Mouse (Mus musculus): ENCODE data around the gene Gpr176. TPM values are rescaled to one million over a fixed set of nuclear protein-coding genes. Genes with fewer than 3 reads are reported as not detected.
A peak's percentile ranks its signal among the peaks of the same experiment; 100 is the strongest.

Gene Gpr176
- polyA plus RNA-seq, 1 experiment from 2014 or later = 0.57 TPM

GRCm38 (mm10) chr2:118254516-118254915 is 118.7 kb downstream of the Gpr176 start:
- no peak for ATAC-seq
- no peak for TF ChIP-seq CTCF (IDR thresholded peaks at IDR 0.05; ENCODE audit: low read depth)
- no peaks in the 10 kb centered on the region for H3K36me3 ChIP-seq (ENCODE audit: control insufficient read depth, insufficient read depth)
- no peak overlapping the region for H3K27ac ChIP-seq (ENCODE audit: low read depth, low read length)
- H3K27me3 ChIP-seq (replicated peaks; ENCODE audit: control insufficient read depth, insufficient read depth, low read length) = 0 out of 2 replicates have a peak, but pooled peaks cover 4% of the 10 kb centered on the region
- H3K9me3 ChIP-seq (ENCODE audit: control insufficient read depth) = no peaks in the 10 kb centered on the region
- no peak overlapping the region for H3K9ac ChIP-seq (ENCODE audit: low read depth, low read length)
- H3K4me1 ChIP-seq (replicated peaks; ENCODE audit: control insufficient read depth, insufficient read depth, low read length) = no peaks in the 10 kb centered on the region
- 58% methylated on average over 8 of the region's 8 CpGs for WGBS
- H3K4me2 ChIP-seq (replicated peaks; ENCODE audit: low read depth) = no peak overlapping the region
- no peak overlapping the region for H3K4me3 ChIP-seq (ENCODE audit: low read depth, low read length)

GRCm38 (mm10) chr2:118248966-118249365 is 124.3 kb downstream of the Gpr176 start:
- no peaks in the 10 kb centered on the region for H3K27me3 ChIP-seq (replicated peaks; ENCODE audit: control insufficient read depth, insufficient read depth, low read length)
- no peaks in the 10 kb centered on the region for H3K9me3 ChIP-seq (ENCODE audit: control insufficient read depth)
- H3K4me1 ChIP-seq (replicated peaks; ENCODE audit: control insufficient read depth, insufficient read depth, low read length) = no peaks in the 10 kb centered on the region
- no peak overlapping the region for H3K9ac ChIP-seq (ENCODE audit: low read depth, low read length)
- no peak for ATAC-seq
- H3K36me3 ChIP-seq (ENCODE audit: control insufficient read depth, insufficient read depth) = no peaks in the 10 kb centered on the region
- no peak overlapping the region for H3K4me2 ChIP-seq (replicated peaks; ENCODE audit: low read depth)
- WGBS = 64% methylated on average over 12 of the region's 12 CpGs
- no peak overlapping the region for H3K27ac ChIP-seq (ENCODE audit: low read depth, low read length)
- H3K4me3 ChIP-seq (ENCODE audit: low read depth, low read length) = no peak overlapping the region
- TF ChIP-seq CTCF (IDR thresholded peaks at IDR 0.05; ENCODE audit: low read depth) = no peak

GRCm38 (mm10) chr2:118248016-118248415 is 125.2 kb downstream of the Gpr176 start:
- no peak overlapping the region for H3K9ac ChIP-seq (ENCODE audit: low read depth, low read length)
- no peaks in the 10 kb centered on the region for H3K27me3 ChIP-seq (replicated peaks; ENCODE audit: control insufficient read depth, insufficient read depth, low read length)
- TF ChIP-seq CTCF (IDR thresholded peaks at IDR 0.05; ENCODE audit: low read depth) = no peak
- no peak for ATAC-seq
- H3K9me3 ChIP-seq (ENCODE audit: control insufficient read depth) = no peaks in the 10 kb centered on the region
- H3K36me3 ChIP-seq (ENCODE audit: control insufficient read depth, insufficient read depth) = no peaks in the 10 kb centered on the region
- WGBS = 54% methylated on average over 2 of the region's 2 CpGs
- no peak overlapping the region for H3K4me2 ChIP-seq (replicated peaks; ENCODE audit: low read depth)
- no peaks in the 10 kb centered on the region for H3K4me1 ChIP-seq (replicated peaks; ENCODE audit: control insufficient read depth, insufficient read depth, low read length)
- no peak overlapping the region for H3K27ac ChIP-seq (ENCODE audit: low read depth, low read length)
- no peak overlapping the region for H3K4me3 ChIP-seq (ENCODE audit: low read depth, low read length)

GRCm38 (mm10) chr2:118245914-118246313 is 127.3 kb downstream of the Gpr176 start:
- TF ChIP-seq CTCF (IDR thresholded peaks at IDR 0.05; ENCODE audit: low read depth) = peak; percentile 91
- Histone ChIP-seq H3K4me3 (ENCODE audit: low read depth, low read length) (no peak overlapping the region), H3K4me1 (replicated peaks; ENCODE audit: control insufficient read depth, insufficient read depth, low read length) (no peaks in the 10 kb centered on the region), H3K9me3 (ENCODE audit: control insufficient read depth) (no peaks in the 10 kb centered on the region), H3K36me3 (ENCODE audit: control insufficient read depth, insufficient read depth) (no peaks in the 10 kb centered on the region), H3K9ac (ENCODE audit: low read depth, low read length) (no peak overlapping the region), H3K27me3 (replicated peaks; ENCODE audit: control insufficient read depth, insufficient read depth, low read length) (no peaks in the 10 kb centered on the region), H3K27ac (ENCODE audit: low read depth, low read length) (no peak overlapping the region), H3K4me2 (replicated peaks; ENCODE audit: low read depth) (no peak overlapping the region)
- no peak for ATAC-seq
- WGBS = 7% methylated on average over 10 of the region's 10 CpGs

- Histone ChIP-seq H3K4me1 (replicated peaks; ENCODE audit: control insufficient read depth, insufficient read depth, low read length) (no peaks in the 10 kb centered on the region), H3K9ac (ENCODE audit: low read depth, low read length) (no peak overlapping the region), H3K9me3 (ENCODE audit: control insufficient read depth) (no peaks in the 10 kb centered on the region), H3K4me3 (ENCODE audit: low read depth, low read length) (no peak overlapping the region), H3K36me3 (ENCODE audit: control insufficient read depth, insufficient read depth) (no peaks in the 10 kb centered on the region), H3K27ac (ENCODE audit: low read depth, low read length) (no peak overlapping the region), H3K27me3 (replicated peaks; ENCODE audit: control insufficient read depth, insufficient read depth, low read length) (no peaks in the 10 kb centered on the region), H3K4me2 (replicated peaks; ENCODE audit: low read depth) (no peak overlapping the region)
- no peak for ATAC-seq
- whole genome bisulfite sequencing = 80% methylated on average over 7 of the region's 7 CpGs
- no peak for TF ChIP-seq CTCF (IDR thresholded peaks at IDR 0.05; ENCODE audit: low read depth)
Observed at GRCm38 (mm10) chr2:118236196-118236595, 137.0 kb downstream of the Gpr176 start.

GRCm38 (mm10) chr2:118235614-118236013 is 137.6 kb downstream of the Gpr176 start:
- H3K4me3 ChIP-seq (ENCODE audit: low read depth, low read length) = no peak overlapping the region
- no peak overlapping the region for H3K9ac ChIP-seq (ENCODE audit: low read depth, low read length)
- H3K27ac ChIP-seq (ENCODE audit: low read depth, low read length) = no peak overlapping the region
- no peaks in the 10 kb centered on the region for H3K27me3 ChIP-seq (replicated peaks; ENCODE audit: control insufficient read depth, insufficient read depth, low read length)
- 82% methylated on average over 3 of the region's 3 CpGs for WGBS
- no peaks in the 10 kb centered on the region for H3K36me3 ChIP-seq (ENCODE audit: control insufficient read depth, insufficient read depth)
- ATAC-seq = no peak
- H3K9me3 ChIP-seq (ENCODE audit: control insufficient read depth) = no peaks in the 10 kb centered on the region
- TF ChIP-seq CTCF (IDR thresholded peaks at IDR 0.05; ENCODE audit: low read depth) = no peak
- H3K4me1 ChIP-seq (replicated peaks; ENCODE audit: control insufficient read depth, insufficient read depth, low read length) = no peaks in the 10 kb centered on the region
- no peak overlapping the region for H3K4me2 ChIP-seq (replicated peaks; ENCODE audit: low read depth)

GRCm38 (mm10) chr2:118230544-118230943 is 142.7 kb downstream of the Gpr176 start:
- no peaks in the 10 kb centered on the region for H3K4me1 ChIP-seq (replicated peaks; ENCODE audit: control insufficient read depth, insufficient read depth, low read length)
- WGBS = 65% methylated on average over 3 of the region's 3 CpGs
- no peak for TF ChIP-seq CTCF (IDR thresholded peaks at IDR 0.05; ENCODE audit: low read depth)
- no peaks in the 10 kb centered on the region for H3K9me3 ChIP-seq (ENCODE audit: control insufficient read depth)
- no peak overlapping the region for H3K4me3 ChIP-seq (ENCODE audit: low read depth, low read length)
- no peak overlapping the region for H3K4me2 ChIP-seq (replicated peaks; ENCODE audit: low read depth)
- no peak overlapping the region for H3K9ac ChIP-seq (ENCODE audit: low read depth, low read length)
- no peaks in the 10 kb centered on the region for H3K36me3 ChIP-seq (ENCODE audit: control insufficient read depth, insufficient read depth)
- no peak overlapping the region for H3K27ac ChIP-seq (ENCODE audit: low read depth, low read length)
- no peaks in the 10 kb centered on the region for H3K27me3 ChIP-seq (replicated peaks; ENCODE audit: control insufficient read depth, insufficient read depth, low read length)
- no peak for ATAC-seq
